Mouse (Mus musculus): ENCODE results near the gene Snapc3. TPM values are rescaled to one million over a fixed set of nuclear protein-coding genes. Genes with fewer than 3 reads are reported as not detected.
"Not testable (repeated sequence)": the region's sequence is repeated elsewhere in the genome, so short reads cannot be mapped to it uniquely, and the experiment has no call there.

Snapc3 gene
- polyA plus RNA-seq, 1 experiment from 2014 or later: 63.3 TPM

GRCm38 (mm10) chr4:83485250-83485649 lies 67.7 kb downstream of the Snapc3 start:
- H3K27ac ChIP-seq (replicated peaks): peak overlapping the region; percentile 99
- H3K4me1 ChIP-seq: peaks cover 48% of the 10 kb centered on the region
- H3K36me3 ChIP-seq (replicated peaks): peaks cover 43% of the 10 kb centered on the region
- H3K27me3 ChIP-seq (replicated peaks; ENCODE audit: low read depth, poor library complexity, severe bottlenecking): no peaks in the 10 kb centered on the region
- no peaks in the 10 kb centered on the region for H3K9me3 ChIP-seq
- H3K4me3 ChIP-seq: peak overlapping the region; percentile 96
- no peak for DNase-seq (ENCODE audit: low spot score)
- 29% methylated on average over 12 of the region's 12 CpGs for WGBS

GRCm38 (mm10) chr4:83485735-83486116 lies 68.2 kb downstream of the Snapc3 start:
- WGBS: under 1% methylated on average over 34 of the region's 40 CpGs
- H3K27me3 ChIP-seq (replicated peaks; ENCODE audit: low read depth, poor library complexity, severe bottlenecking): no peaks in the 10 kb centered on the region
- peak overlapping the region; percentile 99 for H3K27ac ChIP-seq (replicated peaks)
- H3K4me1 ChIP-seq: peaks cover 48% of the 10 kb centered on the region
- peak overlapping the region; percentile 96 for H3K4me3 ChIP-seq
- no peaks in the 10 kb centered on the region for H3K9me3 ChIP-seq
- peaks cover 39% of the 10 kb centered on the region for H3K36me3 ChIP-seq (replicated peaks)
- DNase-seq (ENCODE audit: low spot score): peak; percentile 93

GRCm38 (mm10) chr4:83486117-83486901 lies 68.8 kb downstream of the Snapc3 start, which contains the start of gene Psip1:
TSS of gene Psip1 (minus strand) at chr4:83486459.
- under 1% methylated on average over 86 of the region's 86 CpGs for WGBS
- H3K36me3 ChIP-seq (replicated peaks): peaks cover 33% of the 10 kb centered on the region
- H3K27me3 ChIP-seq (replicated peaks; ENCODE audit: low read depth, poor library complexity, severe bottlenecking): no peaks in the 10 kb centered on the region
- H3K9me3 ChIP-seq: no peaks in the 10 kb centered on the region
- peak; percentile 96 for DNase-seq (ENCODE audit: low spot score)
- H3K4me1 ChIP-seq: peaks cover 48% of the 10 kb centered on the region
- H3K27ac ChIP-seq (replicated peaks): peak within 1 kb of the TSS; percentile 99
- peak within 1 kb of the TSS; percentile 96 for H3K4me3 ChIP-seq

GRCm38 (mm10) chr4:83489121-83489520 lies 71.6 kb downstream of the Snapc3 start:
- Histone ChIP-seq H3K36me3 (replicated peaks) (peaks cover 6% of the 10 kb centered on the region), H3K9me3 (no peaks in the 10 kb centered on the region), H3K4me3 (no peak overlapping the region), H3K27me3 (replicated peaks; ENCODE audit: low read depth, poor library complexity, severe bottlenecking) (no peaks in the 10 kb centered on the region), H3K27ac (replicated peaks) (peak overlapping the region; percentile 79), H3K4me1 (peaks cover 43% of the 10 kb centered on the region)
- DNase-seq (ENCODE audit: low spot score): peak; percentile 43
- WGBS: 16% methylated on average over 5 of the region's 5 CpGs

- no peaks in the 10 kb centered on the region for H3K27me3 ChIP-seq (replicated peaks; ENCODE audit: low read depth, poor library complexity, severe bottlenecking)
- H3K9me3 ChIP-seq: no peaks in the 10 kb centered on the region
- DNase-seq (ENCODE audit: low spot score): no peak
- no peak overlapping the region for H3K27ac ChIP-seq (replicated peaks)
- no peak overlapping the region for H3K4me3 ChIP-seq
- no peaks in the 10 kb centered on the region for H3K36me3 ChIP-seq (replicated peaks)
- peaks cover 16% of the 10 kb centered on the region for H3K4me1 ChIP-seq
- WGBS: 88% methylated on average over 1 of the region's 1 CpGs
Observed at GRCm38 (mm10) chr4:83493112-83493511, 75.6 kb downstream of the Snapc3 start.

GRCm38 (mm10) chr4:83497013-83497412 lies 79.5 kb downstream of the Snapc3 start:
- H3K27me3 ChIP-seq (replicated peaks; ENCODE audit: low read depth, poor library complexity, severe bottlenecking); H3K4me3 ChIP-seq; H3K9me3 ChIP-seq; H3K36me3 ChIP-seq (replicated peaks); DNase-seq (ENCODE audit: low spot score); H3K27ac ChIP-seq (replicated peaks): not testable (repeated sequence)
- H3K4me1 ChIP-seq: peaks cover 13% of the 10 kb centered on the region
- 92% methylated on average over 5 of the region's 5 CpGs for WGBS

GRCm38 (mm10) chr4:83500154-83501036 lies 82.9 kb downstream of the Snapc3 start:
- Histone ChIP-seq H3K9me3 (no peaks in the 10 kb centered on the region), H3K4me1 (peaks cover 13% of the 10 kb centered on the region), H3K4me3 (peak overlapping the region; percentile 51), H3K27me3 (replicated peaks; ENCODE audit: low read depth, poor library complexity, severe bottlenecking) (no peaks in the 10 kb centered on the region), H3K36me3 (replicated peaks) (no peaks in the 10 kb centered on the region), H3K27ac (replicated peaks) (peak overlapping the region; percentile 81)
- peak; percentile 79 for DNase-seq (ENCODE audit: low spot score)
- 5% methylated on average over 22 of the region's 22 CpGs for WGBS

- H3K36me3 ChIP-seq (replicated peaks): no peaks in the 10 kb centered on the region
- no peaks in the 10 kb centered on the region for H3K9me3 ChIP-seq
- H3K27ac ChIP-seq (replicated peaks): peak overlapping the region; percentile 81
- H3K4me3 ChIP-seq: peak overlapping the region; percentile 51
- WGBS: 40% methylated on average over 7 of the region's 7 CpGs
- peaks cover 13% of the 10 kb centered on the region for H3K4me1 ChIP-seq
- H3K27me3 ChIP-seq (replicated peaks; ENCODE audit: low read depth, poor library complexity, severe bottlenecking): no peaks in the 10 kb centered on the region
- DNase-seq (ENCODE audit: low spot score): no peak
Observed at GRCm38 (mm10) chr4:83501037-83501430, 83.5 kb downstream of the Snapc3 start.

- H3K9me3 ChIP-seq: no peaks in the 10 kb centered on the region
- WGBS: 49% methylated on average over 2 of the region's 2 CpGs
- H3K27me3 ChIP-seq (replicated peaks; ENCODE audit: low read depth, poor library complexity, severe bottlenecking): no peaks in the 10 kb centered on the region
- H3K4me1 ChIP-seq: peaks cover 21% of the 10 kb centered on the region
- H3K4me3 ChIP-seq: no peak overlapping the region
- H3K27ac ChIP-seq (replicated peaks): no peak overlapping the region
- no peak for DNase-seq (ENCODE audit: low spot score)
- H3K36me3 ChIP-seq (replicated peaks): no peaks in the 10 kb centered on the region
Observed at GRCm38 (mm10) chr4:83509600-83509999, 92.1 kb downstream of the Snapc3 start.

GRCm38 (mm10) chr4:83511083-83511482 lies 93.6 kb downstream of the Snapc3 start:
- peaks cover 21% of the 10 kb centered on the region for H3K4me1 ChIP-seq
- no peaks in the 10 kb centered on the region for H3K36me3 ChIP-seq (replicated peaks)
- no peaks in the 10 kb centered on the region for H3K9me3 ChIP-seq
- 37% methylated on average over 8 of the region's 8 CpGs for WGBS
- no peak for DNase-seq (ENCODE audit: low spot score)
- no peak overlapping the region for H3K4me3 ChIP-seq
- no peaks in the 10 kb centered on the region for H3K27me3 ChIP-seq (replicated peaks; ENCODE audit: low read depth, poor library complexity, severe bottlenecking)
- H3K27ac ChIP-seq (replicated peaks): no peak overlapping the region

GRCm38 (mm10) chr4:83512217-83512616 lies 94.7 kb downstream of the Snapc3 start:
- Histone ChIP-seq H3K9me3 (no peaks in the 10 kb centered on the region), H3K4me3 (no peak overlapping the region), H3K36me3 (replicated peaks) (no peaks in the 10 kb centered on the region), H3K4me1 (peaks cover 21% of the 10 kb centered on the region), H3K27me3 (replicated peaks; ENCODE audit: low read depth, poor library complexity, severe bottlenecking) (no peaks in the 10 kb centered on the region), H3K27ac (replicated peaks) (no peak overlapping the region)
- 87% methylated on average over 3 of the region's 3 CpGs for WGBS
- DNase-seq (ENCODE audit: low spot score): no peak

- Histone ChIP-seq H3K4me3 (no peak overlapping the region), H3K9me3 (no peaks in the 10 kb centered on the region), H3K4me1 (peaks cover 17% of the 10 kb centered on the region), H3K27me3 (replicated peaks; ENCODE audit: low read depth, poor library complexity, severe bottlenecking) (no peaks in the 10 kb centered on the region), H3K36me3 (replicated peaks) (no peaks in the 10 kb centered on the region), H3K27ac (replicated peaks) (no peak overlapping the region)
- WGBS: 78% methylated on average over 2 of the region's 2 CpGs
- no peak for DNase-seq (ENCODE audit: low spot score)
Observed at GRCm38 (mm10) chr4:83512644-83513043, 95.1 kb downstream of the Snapc3 start.

Data from embryonic facial prominence, embryonic 10.5 days (tissue).